Mouse (Mus musculus) kidney, adult 2 months (tissue): Measurements from ENCODE around the gene Krt6b.

Experiments used
- CTCF ChIP-seq: fragments of 200-500 bp; conservative IDR thresholded peaks from 2 replicates; pipeline ENCODE4 v1.5.1; 2011; ENCODE audit warnings: low read depth, mild to moderate bottlenecking, control low read depth, low read length, moderate library complexity, mixed read lengths; ENCODE audit not compliant: insufficient read depth, insufficient read length
- POLR2A ChIP-seq: fragments of 200-500 bp; IDR thresholded peaks from one replicate; pipeline ENCODE4 v1.6.1; 2011; ENCODE audit warnings: low read depth, low read length, control low read depth

DNA sequence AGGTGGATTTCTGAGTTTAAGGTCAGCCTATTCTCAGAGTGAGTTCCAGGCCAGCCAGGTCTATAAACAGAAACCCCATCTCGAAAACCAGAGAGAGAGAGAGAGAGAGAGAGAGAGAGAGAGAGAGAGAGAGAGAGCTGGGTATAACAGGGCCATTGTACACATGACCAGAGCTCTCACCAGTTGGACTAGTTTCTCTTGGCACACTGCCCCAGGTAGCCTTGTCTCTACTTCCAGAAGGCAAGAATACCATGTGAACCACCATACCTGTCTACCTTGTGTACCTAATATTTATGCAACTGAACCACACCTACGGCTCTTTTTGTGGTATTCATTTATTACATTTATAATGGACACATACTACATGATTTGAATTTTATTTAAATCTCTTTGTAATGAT is 8.1 kb upstream of the Krt6b start:
- no peak for TF ChIP-seq CTCF
- TF ChIP-seq POLR2A = no peak
